Mouse (Mus musculus): Measurements from ENCODE around the gene Vav2.
A peak's percentile ranks its signal among the peaks of the same experiment; 100 is the strongest.

Gene Vav2

GRCm38 (mm10) chr2:27262984-27263383, 163.8 kb downstream of the Vav2 start:
- H3K9me3 ChIP-seq (ENCODE audit: low read length), result no peaks in the 10 kb centered on the region
- TF ChIP-seq POU5F1 (IDR thresholded peaks at IDR 0.05; ENCODE audit: borderline replicate concordance, low read length), result no peak
- no peak for TF ChIP-seq CTCF (conservative IDR thresholded peaks at IDR 0.05; ENCODE audit: low read length)
- no peak for TF ChIP-seq NANOG (IDR thresholded peaks at IDR 0.05; ENCODE audit: borderline replicate concordance, low read length)
- peaks cover 63% of the 10 kb centered on the region for H3K36me3 ChIP-seq (ENCODE audit: insufficient read depth, low read length)
- no peaks in the 10 kb centered on the region for H3K27me3 ChIP-seq (ENCODE audit: insufficient read depth, low read length)
- peaks cover 13% of the 10 kb centered on the region for H3K4me1 ChIP-seq (replicated peaks; ENCODE audit: low read depth, low read length)
- no peak overlapping the region for H3K4me3 ChIP-seq (replicated peaks; ENCODE audit: low read length)

GRCm38 (mm10) chr2:27251434-27251833, 175.4 kb downstream of the Vav2 start:
- no peaks in the 10 kb centered on the region for H3K9me3 ChIP-seq (ENCODE audit: low read length)
- H3K27me3 ChIP-seq (ENCODE audit: insufficient read depth, low read length), result peaks cover 5% of the 10 kb centered on the region; the same call in 1 of the 2 replicates
- H3K36me3 ChIP-seq (ENCODE audit: insufficient read depth, low read length), result no peaks in the 10 kb centered on the region
- no peaks in the 10 kb centered on the region for H3K4me1 ChIP-seq (replicated peaks; ENCODE audit: low read depth, low read length)
- TF ChIP-seq NANOG (IDR thresholded peaks at IDR 0.05; ENCODE audit: borderline replicate concordance, low read length) (no peak), CTCF (conservative IDR thresholded peaks at IDR 0.05; ENCODE audit: low read length) (0 out of 2 replicates have a peak, but pooled peaks have one; percentile 14), POU5F1 (IDR thresholded peaks at IDR 0.05; ENCODE audit: borderline replicate concordance, low read length) (no peak)
- no peak overlapping the region for H3K4me3 ChIP-seq (replicated peaks; ENCODE audit: low read length)

- Histone ChIP-seq H3K9me3 (ENCODE audit: low read length) (no peaks in the 10 kb centered on the region), H3K36me3 (ENCODE audit: insufficient read depth, low read length) (no peaks in the 10 kb centered on the region), H3K27me3 (ENCODE audit: insufficient read depth, low read length) (peaks cover 9% of the 10 kb centered on the region; the same call in 1 of the 2 replicates), H3K4me3 (replicated peaks; ENCODE audit: low read length) (no peak within 1 kb of the TSS), H3K4me1 (replicated peaks; ENCODE audit: low read depth, low read length) (no peaks in the 10 kb centered on the region)
- no peak for TF ChIP-seq POU5F1 (IDR thresholded peaks at IDR 0.05; ENCODE audit: borderline replicate concordance, low read length)
- no peak for TF ChIP-seq NANOG (IDR thresholded peaks at IDR 0.05; ENCODE audit: borderline replicate concordance, low read length)
- TF ChIP-seq CTCF (conservative IDR thresholded peaks at IDR 0.05; ENCODE audit: low read length), result no peak
Observed at GRCm38 (mm10) chr2:27248211-27248610, 178.6 kb downstream of the Vav2 start, which contains the start of gene Sardh. TSS of gene Sardh (minus strand) at chr2:27248337.

DNA sequence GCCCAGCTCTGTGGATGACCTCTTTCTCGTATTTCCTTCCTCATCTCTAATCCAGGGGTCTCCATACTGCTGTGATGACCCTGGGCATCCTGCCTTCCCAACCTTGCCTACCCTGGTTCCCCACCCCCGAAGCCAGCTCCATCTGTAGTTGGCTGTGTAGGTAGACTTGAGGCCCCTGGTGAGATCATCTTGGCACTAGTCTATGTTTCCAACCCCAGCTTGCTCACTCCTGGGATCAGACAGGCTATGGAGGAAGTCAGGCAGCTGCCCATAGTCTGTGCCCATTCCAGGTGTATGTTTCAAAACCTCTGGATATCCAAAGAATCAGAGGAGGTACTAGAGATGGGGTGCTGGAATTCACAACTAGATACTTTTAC, 179.4 kb downstream of the Vav2 start:
- peaks cover 9% of the 10 kb centered on the region; the same call in 1 of the 2 replicates for H3K27me3 ChIP-seq (ENCODE audit: insufficient read depth, low read length)
- H3K9me3 ChIP-seq (ENCODE audit: low read length), result no peaks in the 10 kb centered on the region
- H3K4me3 ChIP-seq (replicated peaks; ENCODE audit: low read length), result no peak overlapping the region
- no peaks in the 10 kb centered on the region for H3K4me1 ChIP-seq (replicated peaks; ENCODE audit: low read depth, low read length)
- TF ChIP-seq CTCF (conservative IDR thresholded peaks at IDR 0.05; ENCODE audit: low read length) (no peak), NANOG (IDR thresholded peaks at IDR 0.05; ENCODE audit: borderline replicate concordance, low read length) (no peak), POU5F1 (IDR thresholded peaks at IDR 0.05; ENCODE audit: borderline replicate concordance, low read length) (no peak)
- no peaks in the 10 kb centered on the region for H3K36me3 ChIP-seq (ENCODE audit: insufficient read depth, low read length)

DNA sequence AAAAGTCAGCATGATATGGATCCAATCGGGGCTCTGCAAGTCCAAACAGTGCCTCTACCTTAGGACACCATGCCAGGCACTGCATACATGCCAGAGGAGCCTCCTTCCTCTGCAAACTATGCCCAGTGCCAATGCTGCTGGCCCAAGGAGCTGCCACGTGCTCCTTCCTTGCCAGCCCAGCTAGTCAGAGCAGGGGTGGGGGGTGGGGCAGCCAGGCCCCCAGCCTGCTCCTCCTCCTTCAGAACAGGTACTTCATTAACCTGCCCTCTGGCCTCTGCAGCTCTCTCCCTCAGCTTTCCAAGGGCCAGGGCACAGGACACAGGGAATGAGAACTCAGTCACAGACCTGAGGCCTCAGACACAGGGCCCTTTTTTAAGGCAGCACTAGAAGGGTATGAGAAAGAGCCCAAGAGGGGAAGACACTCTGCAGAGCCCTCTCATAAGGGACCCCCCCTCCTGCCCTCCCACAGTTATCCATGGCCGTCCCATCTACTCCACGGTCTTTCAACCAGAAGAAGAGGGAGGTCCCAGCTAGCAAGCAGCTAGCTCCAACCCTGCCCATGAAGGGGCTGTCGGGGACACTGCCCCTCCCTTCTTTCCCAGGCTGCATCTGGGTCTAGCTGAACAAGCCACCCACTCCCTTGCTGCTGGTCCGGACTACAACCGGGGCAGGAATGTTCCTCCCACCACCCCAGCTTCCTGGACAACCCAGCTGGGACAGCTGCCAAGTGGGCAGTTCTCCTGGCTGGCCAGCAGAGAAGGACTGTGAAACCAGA, 179.9 kb downstream of the Vav2 start:
- no peaks in the 10 kb centered on the region for H3K9me3 ChIP-seq (ENCODE audit: low read length)
- H3K36me3 ChIP-seq (ENCODE audit: insufficient read depth, low read length), result no peaks in the 10 kb centered on the region
- H3K4me1 ChIP-seq (replicated peaks; ENCODE audit: low read depth, low read length), result no peaks in the 10 kb centered on the region
- H3K27me3 ChIP-seq (ENCODE audit: insufficient read depth, low read length), result peaks cover 9% of the 10 kb centered on the region; the same call in 1 of the 2 replicates
- no peak for TF ChIP-seq CTCF (conservative IDR thresholded peaks at IDR 0.05; ENCODE audit: low read length)
- TF ChIP-seq NANOG (IDR thresholded peaks at IDR 0.05; ENCODE audit: borderline replicate concordance, low read length), result no peak
- TF ChIP-seq POU5F1 (IDR thresholded peaks at IDR 0.05; ENCODE audit: borderline replicate concordance, low read length), result no peak
- no peak overlapping the region for H3K4me3 ChIP-seq (replicated peaks; ENCODE audit: low read length)

DNA sequence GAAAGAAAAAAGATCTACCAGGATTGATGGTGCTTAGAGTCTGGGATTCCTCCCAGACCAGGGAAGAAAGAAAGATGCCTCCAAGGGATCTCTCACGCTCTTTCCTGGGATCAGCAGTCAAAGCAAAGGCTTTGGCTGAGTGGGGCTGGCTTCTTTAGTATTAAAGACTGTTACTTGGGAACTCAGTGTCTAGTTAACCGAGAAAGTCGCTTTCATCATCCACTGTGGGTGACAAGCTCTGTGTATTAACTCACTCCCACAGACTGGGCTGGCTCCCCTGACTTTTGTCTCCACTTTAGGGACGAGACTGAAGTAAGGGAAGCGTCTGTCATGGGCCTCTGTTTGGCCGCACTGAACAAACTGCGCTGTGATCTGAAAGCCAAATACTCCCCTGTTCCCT, 180.9 kb downstream of the Vav2 start:
- H3K36me3 ChIP-seq (ENCODE audit: insufficient read depth, low read length), result no peaks in the 10 kb centered on the region

DNA sequence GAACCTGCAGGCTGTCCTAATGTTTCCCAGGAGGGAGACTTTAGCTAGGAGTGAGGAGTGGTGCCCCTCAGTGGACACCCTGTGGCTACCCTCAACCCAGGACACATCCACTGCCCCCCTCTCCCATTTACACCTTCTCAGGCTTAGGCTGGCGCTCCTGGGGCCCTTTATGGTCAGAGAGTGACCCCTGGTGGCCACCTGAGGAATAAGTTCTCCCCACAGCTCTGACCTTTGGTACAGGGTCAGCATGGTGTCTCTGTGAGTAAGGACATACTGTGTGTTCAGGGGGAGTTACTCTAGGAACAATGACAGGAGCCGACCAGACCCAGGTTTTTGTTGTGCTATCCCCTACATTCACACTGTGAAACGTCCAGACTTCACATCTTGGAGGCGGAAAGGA, 189.5 kb downstream of the Vav2 start:
- no peaks in the 10 kb centered on the region for H3K9me3 ChIP-seq (ENCODE audit: low read length)
- TF ChIP-seq CTCF (conservative IDR thresholded peaks at IDR 0.05; ENCODE audit: low read length) (peak; percentile 93), POU5F1 (IDR thresholded peaks at IDR 0.05; ENCODE audit: borderline replicate concordance, low read length) (no peak)
- peaks cover 3% of the 10 kb centered on the region; the same call in 1 of the 2 replicates for H3K27me3 ChIP-seq (ENCODE audit: insufficient read depth, low read length)
- H3K4me3 ChIP-seq (replicated peaks; ENCODE audit: low read length), result no peak overlapping the region
- H3K36me3 ChIP-seq (ENCODE audit: insufficient read depth, low read length), result no peaks in the 10 kb centered on the region
- peaks cover 8% of the 10 kb centered on the region; the same call in 1 of the 2 replicates for H3K4me1 ChIP-seq (replicated peaks; ENCODE audit: low read depth, low read length)

More for the DNA sequence above, 180.9 kb downstream of the Vav2 start:
- TF ChIP-seq CTCF (conservative IDR thresholded peaks at IDR 0.05; ENCODE audit: low read length) (no peak), NANOG (IDR thresholded peaks at IDR 0.05; ENCODE audit: borderline replicate concordance, low read length) (no peak), POU5F1 (IDR thresholded peaks at IDR 0.05; ENCODE audit: borderline replicate concordance, low read length) (no peak)
- Histone ChIP-seq H3K4me1 (replicated peaks; ENCODE audit: low read depth, low read length) (no peaks in the 10 kb centered on the region), H3K4me3 (replicated peaks; ENCODE audit: low read length) (no peak overlapping the region), H3K9me3 (ENCODE audit: low read length) (no peaks in the 10 kb centered on the region), H3K27me3 (ENCODE audit: insufficient read depth, low read length) (peaks cover 9% of the 10 kb centered on the region; the same call in 1 of the 2 replicates)

GRCm38 (mm10) chr2:27235729-27236128, 191.1 kb downstream of the Vav2 start:
- TF ChIP-seq CTCF (conservative IDR thresholded peaks at IDR 0.05; ENCODE audit: low read length) (peak; percentile 41), NANOG (IDR thresholded peaks at IDR 0.05; ENCODE audit: borderline replicate concordance, low read length) (no peak)
- Histone ChIP-seq H3K4me1 (replicated peaks; ENCODE audit: low read depth, low read length) (peaks cover 8% of the 10 kb centered on the region; the same call in 1 of the 2 replicates), H3K36me3 (ENCODE audit: insufficient read depth, low read length) (no peaks in the 10 kb centered on the region), H3K4me3 (replicated peaks; ENCODE audit: low read length) (no peak overlapping the region), H3K27me3 (ENCODE audit: insufficient read depth, low read length) (peaks cover 3% of the 10 kb centered on the region; the same call in 1 of the 2 replicates), H3K9me3 (ENCODE audit: low read length) (no peaks in the 10 kb centered on the region)
